Mouse (Mus musculus) lung, adult 2 months (tissue): Measurements from ENCODE around the gene Slc38a10. TPM values are rescaled to one million over a fixed set of nuclear protein-coding genes. Genes with fewer than 3 reads are reported as not detected.
A peak's percentile ranks its signal among the peaks of the same experiment; 100 is the strongest.

Source experiments
- DNase-seq: peaks from one replicate; pipeline ENCODE4 v3.0.0; 2022
- H3K4me1 ChIP-seq: fragments of 200-500 bp; 2 replicates; pipeline ENCODE4 v1.6.1; 2011; ENCODE audit warnings: low read length; ENCODE audit not compliant: control insufficient read depth, insufficient read depth
- H3K4me3 ChIP-seq: fragments of 200-500 bp; replicated peaks from 2 replicates; pipeline ENCODE3; 2011; ENCODE audit warnings: low read depth, mild to moderate bottlenecking, control low read depth, low read length; ENCODE audit errors: extremely low read depth
- CTCF ChIP-seq: fragments of 200-500 bp; IDR thresholded peaks from 2 replicates; pipeline ENCODE4 v1.5.1; 2011; ENCODE audit warnings: mild to moderate bottlenecking, low read length, control low read depth; ENCODE audit not compliant: insufficient read depth
- POLR2A ChIP-seq: fragments of 200-500 bp; IDR thresholded peaks from 2 replicates; pipeline ENCODE4 v1.6.1; 2011; ENCODE audit warnings: low read depth, mild to moderate bottlenecking, control low read depth, low read length, borderline replicate concordance; ENCODE audit errors: extremely low read depth
- WGBS: fragments of 180-500 bp; shearing (Covaris S2); methylation state at CpG from one replicate; pipeline ENCODE4 v1.1.7; 2018; 5-methylcytosine and 5-hydroxymethylcytosine counted together
- polyA plus RNA-seq: library from polyadenylated mRNA; depleted of rRNA; stranded (reverse); fragments of >200 nt; gene quantifications from 2 replicates; pipeline ENCODE4 v1.2.3, GENCODE M21; 2012; rRNA removed

Slc38a10 gene
- polyA plus RNA-seq = 132 and 170 TPM in 2 replicates

DNA sequence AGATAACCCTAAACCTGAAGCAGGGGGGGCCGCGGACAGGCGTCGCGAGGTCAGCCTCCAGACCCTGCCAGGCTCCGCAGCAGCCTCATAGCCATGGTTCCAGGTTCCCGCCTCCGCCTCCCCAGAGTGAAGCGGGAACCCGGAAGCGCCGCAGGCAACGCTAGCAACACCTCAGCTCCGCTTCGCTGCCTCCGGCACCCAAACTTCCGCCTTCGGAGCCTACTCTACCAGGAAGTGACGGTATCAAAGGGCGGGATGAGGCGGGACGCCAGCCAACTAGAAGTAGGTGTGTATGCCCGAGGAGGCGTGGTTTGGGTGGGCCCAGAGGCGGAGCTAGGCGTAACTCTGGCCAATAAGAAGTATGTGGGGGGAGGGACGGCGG, at the start of gene Slc38a10:
Gene Slc38a10, minus strand, starts transcription at position 234 of the 382 bp plus-strand sequence.
- TF ChIP-seq CTCF (no peak), POLR2A (peak; percentile 87; the same call in 1 of the 2 replicates)
- peak; percentile 100 for DNase-seq
- under 1% methylated on average over 28 of the region's 28 CpGs for WGBS

DNA sequence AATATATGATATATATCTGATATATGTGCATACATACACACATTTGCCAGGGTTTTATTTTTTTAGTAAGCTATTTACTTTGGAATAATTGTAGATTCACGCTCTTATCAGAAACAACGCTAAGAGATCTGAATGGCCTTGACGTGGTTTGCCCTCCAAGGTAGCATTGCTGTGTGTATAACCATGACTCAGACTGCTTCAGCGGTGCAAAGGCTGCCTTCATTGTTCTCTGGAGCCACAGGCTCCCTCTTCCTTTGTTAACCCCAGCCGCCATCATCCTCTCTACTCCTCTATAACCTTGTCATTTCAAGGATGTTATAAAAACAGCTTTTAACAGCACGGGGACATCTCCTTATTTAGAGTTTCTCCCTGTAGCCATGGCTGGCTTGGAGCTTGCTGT, 49.5 kb upstream of the Slc38a10 start:
- Histone ChIP-seq H3K4me1 (no peaks in the 10 kb centered on the region), H3K4me3 (no peak overlapping the region)
- no peak for DNase-seq
- TF ChIP-seq POLR2A (no peak), CTCF (no peak)
- 61% methylated on average over 6 of the region's 6 CpGs for WGBS

More for the DNA sequence above, at the start of gene Slc38a10:
- Histone ChIP-seq H3K4me1 (peaks cover 6% of the 10 kb centered on the region), H3K4me3 (peak within 1 kb of the TSS; percentile 97)

DNA sequence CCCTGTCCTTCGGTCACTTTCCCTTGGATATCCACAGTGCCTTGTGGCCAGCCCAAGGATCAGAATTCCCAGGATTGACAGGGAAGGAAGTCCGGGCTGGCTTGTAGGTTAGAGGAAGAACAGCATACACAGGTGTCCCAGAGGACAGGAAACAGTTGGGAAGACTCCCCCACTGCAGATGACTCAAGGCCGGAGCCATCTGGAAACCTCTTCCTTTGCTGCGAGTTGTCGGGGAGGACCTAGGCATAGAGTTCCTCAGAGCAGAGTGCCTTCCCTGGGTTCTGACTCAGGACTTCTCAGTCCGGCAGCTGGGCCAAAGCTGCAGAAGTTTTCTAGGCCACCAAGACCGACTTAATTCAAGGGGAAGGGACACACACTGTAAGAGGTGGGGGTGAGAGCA, 48.6 kb upstream of the Slc38a10 start:
- H3K4me1 ChIP-seq = no peaks in the 10 kb centered on the region
- no peak for TF ChIP-seq POLR2A
- TF ChIP-seq CTCF = no peak
- no peak for DNase-seq
- 72% methylated on average over 7 of the region's 7 CpGs for WGBS
- no peak overlapping the region for H3K4me3 ChIP-seq

DNA sequence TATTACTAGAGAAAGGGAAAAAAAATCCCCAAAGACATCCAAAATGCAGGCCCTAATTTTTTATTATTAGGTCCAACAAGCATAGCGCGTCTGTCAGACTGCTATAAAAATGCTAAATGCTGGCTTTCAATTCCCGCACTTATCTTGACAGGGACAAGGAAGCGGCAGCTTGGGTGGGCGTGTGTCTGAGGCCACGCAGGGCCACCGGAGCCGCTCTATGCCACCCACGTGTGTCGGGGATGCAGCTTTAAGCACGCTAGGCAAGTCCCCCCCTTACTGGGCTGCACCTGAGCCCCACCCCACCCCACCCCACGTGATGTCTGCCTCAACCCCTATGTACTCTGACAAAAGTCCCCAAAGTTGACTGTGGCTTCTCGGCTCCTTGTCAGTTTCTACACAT, 47.7 kb upstream of the Slc38a10 start:
- DNase-seq = no peak
- no peak overlapping the region for H3K4me3 ChIP-seq
- WGBS = 66% methylated on average over 13 of the region's 13 CpGs
- TF ChIP-seq CTCF (no peak), POLR2A (no peak)
- no peaks in the 10 kb centered on the region for H3K4me1 ChIP-seq

DNA sequence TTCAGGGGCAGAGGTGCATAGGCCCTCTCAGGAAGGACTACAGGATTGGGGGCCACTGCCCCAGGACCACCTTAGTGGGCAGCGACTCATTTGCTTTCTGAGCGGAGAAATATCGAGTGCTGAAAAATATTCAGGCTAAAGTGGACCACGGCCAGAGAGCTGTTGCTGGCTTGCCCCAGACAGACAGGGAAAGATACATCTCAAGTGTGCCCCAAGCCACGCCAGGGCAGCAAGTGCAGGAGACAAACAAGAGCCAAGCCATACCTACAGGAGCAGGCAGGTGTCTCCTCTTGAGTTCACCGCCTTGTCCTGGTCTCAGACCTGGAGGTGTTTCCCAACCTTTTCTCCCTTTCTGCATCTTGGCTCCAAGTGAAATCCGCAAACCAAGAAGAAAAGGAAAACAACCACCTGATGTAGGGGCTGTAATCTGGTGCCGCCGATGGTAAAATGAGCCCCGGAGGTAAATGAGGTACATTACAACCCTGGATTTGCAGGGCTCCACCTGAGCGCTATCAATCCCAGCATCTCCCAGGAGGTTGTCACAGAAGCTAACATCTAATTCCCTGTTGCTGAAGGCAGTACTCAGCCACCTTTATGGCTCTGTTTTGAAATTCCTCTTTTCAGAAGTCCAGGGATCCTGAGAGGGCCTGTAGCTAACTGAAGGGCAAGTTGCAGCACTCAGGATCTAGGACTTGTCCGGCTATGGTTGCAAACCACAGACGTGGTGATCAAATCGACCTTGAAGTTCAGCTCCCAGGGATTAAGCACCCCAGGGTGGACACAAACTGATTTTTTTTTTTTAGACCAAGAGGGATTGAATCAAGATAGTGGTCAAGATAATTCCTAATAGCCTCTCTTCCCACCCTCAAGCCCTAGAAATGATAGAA, 39.6 kb upstream of the Slc38a10 start:
- no peak for DNase-seq
- Histone ChIP-seq H3K4me3 (no peak overlapping the region), H3K4me1 (no peaks in the 10 kb centered on the region)
- TF ChIP-seq CTCF (no peak), POLR2A (no peak)
- WGBS = 60% methylated on average over 14 of the region's 14 CpGs

DNA sequence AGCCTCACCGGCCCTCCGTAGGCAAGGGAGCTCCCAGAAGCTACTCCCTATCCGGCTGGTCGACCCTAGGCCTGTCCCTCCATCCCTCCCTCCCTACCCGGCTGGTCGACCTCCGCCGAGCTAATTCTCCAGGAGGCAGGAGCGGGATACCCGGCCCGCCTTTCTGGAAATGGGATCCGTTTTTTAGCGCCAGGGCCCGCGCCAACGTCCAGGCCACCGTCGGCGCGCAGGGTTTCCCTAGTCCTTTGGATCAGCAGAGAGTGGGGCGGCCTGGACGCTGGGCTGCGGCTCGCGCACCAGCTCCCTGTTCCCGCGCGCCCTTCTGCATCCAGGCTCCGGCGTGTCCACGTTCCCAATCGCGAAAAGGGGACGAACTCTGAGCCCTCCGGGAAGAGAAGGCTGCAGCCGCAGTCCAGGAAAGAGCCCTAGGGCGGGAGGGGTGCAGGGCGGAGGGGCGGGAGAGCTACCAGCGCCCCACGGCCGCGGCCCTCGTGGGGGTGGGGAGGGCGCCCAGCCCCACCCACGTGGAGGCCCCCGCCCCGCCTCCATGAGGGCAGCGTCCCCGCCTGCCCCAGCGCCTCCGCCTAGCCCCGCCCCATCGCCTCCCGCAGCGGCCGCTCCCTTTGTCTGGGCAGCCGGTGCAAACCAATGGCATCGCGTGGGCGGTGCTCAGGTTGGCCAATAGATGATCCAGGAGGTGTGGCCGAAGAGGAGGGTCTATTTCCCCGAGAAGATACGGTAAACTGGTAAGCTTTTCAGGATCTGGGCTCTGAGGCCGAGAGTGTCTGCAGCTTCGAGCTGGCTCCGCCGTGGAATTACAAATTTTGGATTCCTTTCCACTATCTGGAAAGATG, 38.5 kb upstream of the Slc38a10 start:
- H3K4me1 ChIP-seq = peaks cover 2% of the 10 kb centered on the region; the same call in 1 of the 2 replicates
- WGBS = under 1% methylated on average over 63 of the region's 68 CpGs
- H3K4me3 ChIP-seq = peak overlapping the region; percentile 80
- peak; percentile 95 for DNase-seq
- peak; percentile 89; the same call in 1 of the 2 replicates for TF ChIP-seq POLR2A
- no peak for TF ChIP-seq CTCF

DNA sequence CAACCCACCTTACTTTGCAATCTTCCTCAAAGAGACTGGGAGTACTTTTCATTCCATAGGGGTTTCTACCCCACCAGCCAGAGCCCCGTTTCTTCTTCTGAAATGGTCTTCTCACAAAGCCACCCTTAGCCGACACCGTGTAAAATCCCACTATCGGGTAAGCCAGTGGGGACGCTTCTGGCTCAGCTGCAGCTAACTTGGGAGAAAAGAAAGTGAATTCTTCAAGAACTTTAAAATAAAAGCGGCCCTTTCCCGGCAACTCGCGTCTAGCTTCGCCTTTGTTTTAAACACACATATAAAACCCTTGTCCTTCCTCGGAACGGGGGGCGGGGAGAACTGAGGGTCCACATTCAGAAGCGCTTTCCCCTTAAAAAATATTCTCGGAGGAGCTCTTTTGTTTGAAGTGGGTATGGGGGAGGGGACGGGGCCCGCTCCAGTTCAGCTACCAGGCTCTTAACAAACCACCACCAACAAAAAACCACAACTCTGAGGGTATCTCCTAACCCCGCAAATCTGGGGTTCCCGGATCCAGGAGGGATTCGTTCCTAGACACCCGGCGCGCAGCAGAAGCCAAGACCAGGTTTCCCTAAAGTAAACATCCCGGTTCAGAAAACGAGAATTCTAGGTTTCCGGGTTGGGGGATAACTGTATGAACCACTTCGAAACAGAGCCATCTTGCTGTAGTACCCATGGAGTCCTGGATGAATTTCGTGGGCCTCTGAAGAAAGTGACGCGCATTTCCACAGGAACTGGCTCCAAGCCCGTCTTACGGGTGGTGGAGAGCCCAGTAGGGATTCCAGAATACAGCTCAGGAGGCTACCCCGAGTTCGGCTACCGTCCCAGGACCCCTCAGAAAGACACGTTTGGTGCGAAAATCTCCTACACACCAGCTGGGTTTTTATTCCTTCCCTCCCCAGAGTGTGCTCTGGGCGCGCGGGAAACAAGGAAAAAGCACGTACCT, 37.6 kb upstream of the Slc38a10 start:
- no peak for TF ChIP-seq CTCF
- TF ChIP-seq POLR2A = no peak
- H3K4me3 ChIP-seq = peak overlapping the region; percentile 80
- WGBS = under 1% methylated on average over 41 of the region's 41 CpGs
- DNase-seq = peak; percentile 76
- peaks cover 8% of the 10 kb centered on the region; the same call in 1 of the 2 replicates for H3K4me1 ChIP-seq

DNA sequence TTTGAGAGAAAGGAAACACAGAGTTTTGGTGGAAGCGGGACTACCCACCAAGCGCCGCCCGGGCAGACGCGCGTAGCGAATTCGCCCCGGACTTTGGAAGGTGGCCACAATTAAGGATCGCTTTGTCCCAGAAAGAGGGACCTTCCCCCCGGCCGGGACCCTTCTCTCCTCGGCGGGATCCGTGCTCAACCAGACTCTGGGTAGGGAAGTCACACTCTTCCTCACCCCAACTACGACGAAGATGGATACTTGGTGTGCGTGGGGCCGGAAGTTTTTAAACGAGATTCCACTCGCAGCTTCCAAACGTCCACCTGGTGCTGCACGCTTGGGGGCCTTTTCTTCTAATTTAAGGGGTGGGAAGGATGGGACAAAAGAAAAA, 36.9 kb upstream of the Slc38a10 start:
- WGBS = 2% methylated on average over 24 of the region's 24 CpGs
- Histone ChIP-seq H3K4me3 (peak overlapping the region; percentile 80), H3K4me1 (peaks cover 8% of the 10 kb centered on the region; the same call in 1 of the 2 replicates)
- no peak for TF ChIP-seq POLR2A
- TF ChIP-seq CTCF = no peak
- DNase-seq = peak; percentile 66
